Mouse (Mus musculus): ENCODE data around the gene Wfdc1.

DNA sequence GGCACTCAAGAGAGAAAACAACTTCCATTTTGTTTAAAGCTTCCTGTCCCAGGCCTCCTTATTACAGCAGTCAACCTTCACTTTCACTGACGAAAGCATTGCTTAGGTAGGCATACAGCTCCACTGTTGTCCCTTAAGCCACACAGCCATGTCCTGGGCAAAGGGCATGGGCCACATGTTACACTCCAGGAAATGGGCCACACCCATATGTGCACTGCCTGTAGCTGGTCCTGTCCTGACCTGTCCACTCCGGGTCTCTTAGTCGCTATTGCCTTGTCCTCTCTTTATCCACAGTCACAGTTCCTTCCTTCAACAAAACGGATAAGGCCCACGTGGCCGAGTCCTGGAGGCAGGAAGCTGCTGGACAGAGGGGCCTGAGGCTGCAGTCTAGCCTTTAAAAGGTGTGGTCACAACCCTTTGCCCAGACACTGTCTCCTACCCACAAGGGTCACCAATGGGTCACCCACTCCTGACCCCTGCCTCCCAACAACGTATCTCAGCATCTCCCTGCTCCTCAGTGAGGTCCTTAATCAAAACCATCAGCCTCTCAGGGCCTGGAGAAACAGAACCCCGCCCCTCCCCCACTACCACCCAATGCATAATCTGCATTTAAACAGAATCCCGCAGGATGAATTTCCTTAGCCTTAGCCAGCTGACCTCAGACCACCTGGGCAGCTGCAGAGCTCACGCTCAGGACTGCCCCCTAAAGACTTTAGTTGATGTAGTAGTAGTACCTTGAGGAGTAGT lies 38.4 kb upstream of the Wfdc1 start:
- no peak for TF ChIP-seq POLR2A (IDR thresholded peaks at IDR 0.05; ENCODE audit: control insufficient read depth, low read depth, low read length)
- no peak for TF ChIP-seq CTCF (IDR thresholded peaks at IDR 0.05; ENCODE audit: control insufficient read depth, insufficient read depth, insufficient replicate concordance, low read depth, low read length)
